Mouse (Mus musculus) MEL (cell line): ENCODE data around the gene OR5BS1P. TPM values are rescaled to one million over a fixed set of nuclear protein-coding genes. Genes with fewer than 3 reads are reported as not detected.

ENCODE experiments used
- DNase-seq: peaks from one replicate; pipeline ENCODE4 v3.0.0; 2011; ENCODE audit warnings: low read depth, low spot score
- H3K27ac ChIP-seq: 2 replicates; pipeline ENCODE4 v1.5.1; 2012; ENCODE audit warnings: low read depth, mild to moderate bottlenecking, control low read depth, low read length, moderate library complexity; ENCODE audit not compliant: control insufficient read depth
- H3K27me3 ChIP-seq, 2 experiments: fragments of 150-350 bp in 1 of 2; sonication (generic) in 1 of 2; 2 replicates each; pipeline ENCODE4 v1.6.1; 2012; ENCODE audit warnings: low read length in 2 of 2, mild to moderate bottlenecking in 2 of 2, improper control_type of control experiment in 1 of 2, moderate library complexity in 1 of 2; ENCODE audit not compliant: insufficient read depth in 2 of 2, control insufficient read depth in 1 of 2
- H3K36me3 ChIP-seq, 2 experiments: 2 replicates each; pipeline ENCODE4 v1.6.1; 2012 to 2014; ENCODE audit warnings: low read length in 2 of 2, improper control_type of control experiment in 1 of 2, inconsistent platforms in 1 of 2, mild to moderate bottlenecking in 1 of 2; ENCODE audit not compliant: insufficient read depth in 2 of 2, control insufficient read depth in 1 of 2
- H3K4me1 ChIP-seq, 2 experiments: fragments of 150-350 bp in 1 of 2; sonication (generic) in 1 of 2; 2 replicates each; pipeline ENCODE4 v1.6.1; 2012; ENCODE audit warnings: low read length in 2 of 2, improper control_type of control experiment in 1 of 2, mild to moderate bottlenecking in 1 of 2; ENCODE audit not compliant: insufficient read depth in 2 of 2, control insufficient read depth in 1 of 2
- H3K4me3 ChIP-seq, 2 experiments: fragments of 150-350 bp in 1 of 2; sonication (generic) in 1 of 2; 2 replicates each; pipeline ENCODE4 v1.5.1; 2012; ENCODE audit warnings: low read depth in 2 of 2, low read length in 2 of 2, mild to moderate bottlenecking in 2 of 2, moderate library complexity in 2 of 2, control low read depth in 1 of 2, improper control_type of control experiment in 1 of 2; ENCODE audit not compliant: control insufficient read depth in 1 of 2, insufficient read depth in 1 of 2
- H3K79me2 ChIP-seq: 2 replicates; pipeline ENCODE4 v1.6.1; 2012; ENCODE audit warnings: mild to moderate bottlenecking, low read length, moderate library complexity; ENCODE audit not compliant: control insufficient read depth, poor library complexity, insufficient read depth
- H3K9ac ChIP-seq: 2 replicates; pipeline ENCODE4 v1.6.1; 2012; ENCODE audit warnings: low read depth, mild to moderate bottlenecking, control low read depth, low read length, moderate library complexity; ENCODE audit not compliant: control insufficient read depth, poor library complexity, severe bottlenecking
- H3K9me3 ChIP-seq: fragments of 150-350 bp; sonication (generic); replicated peaks from 2 replicates; pipeline ENCODE4 v1.6.1; 2012; ENCODE audit warnings: mild to moderate bottlenecking, low read length, improper control_type of control experiment, moderate library complexity; ENCODE audit not compliant: insufficient read depth
- BHLHE40 ChIP-seq: IDR thresholded peaks from 2 replicates; pipeline ENCODE4 v1.6.1; 2012; ENCODE audit warnings: low read depth, mild to moderate bottlenecking, inconsistent platforms, low read length, improper control_type of control experiment, borderline replicate concordance
- CHD2 ChIP-seq: IDR thresholded peaks from 2 replicates; pipeline ENCODE4 v1.6.1; 2011; ENCODE audit warnings: low read length, improper control_type of control experiment
- CTCF ChIP-seq, 3 experiments: IDR thresholded peaks in 2 of 3; conservative IDR thresholded peaks in 1 of 3; 2 replicates each; pipeline ENCODE4 v1.5.1; 2011 to 2012; ENCODE audit warnings: low read length in 3 of 3, low read depth in 2 of 3, mild to moderate bottlenecking in 2 of 3, improper control_type of control experiment in 1 of 3, inconsistent platforms in 1 of 3, mixed read lengths in 1 of 3, moderate library complexity in 1 of 3; ENCODE audit not compliant: control insufficient read depth in 1 of 3, insufficient read depth in 1 of 3, poor library complexity in 1 of 3, severe bottlenecking in 1 of 3
- E2F4 ChIP-seq: IDR thresholded peaks from 2 replicates; pipeline ENCODE4 v1.6.1; 2011; ENCODE audit warnings: low read depth, low read length, improper control_type of control experiment, borderline replicate concordance
- ELF1 ChIP-seq: IDR thresholded peaks from 2 replicates; pipeline ENCODE4 v1.6.1; 2014; ENCODE audit warnings: low read depth, mild to moderate bottlenecking, inconsistent platforms, low read length, improper control_type of control experiment, moderate library complexity
- EP300 ChIP-seq, 2 experiments: IDR thresholded peaks; 2 replicates each; pipeline ENCODE4 v1.6.1; 2011; ENCODE audit warnings: improper control_type of control experiment in 2 of 2, low read length in 2 of 2, low read depth in 1 of 2, mild to moderate bottlenecking in 1 of 2
- HCFC1 ChIP-seq: IDR thresholded peaks from 2 replicates; pipeline ENCODE4 v1.6.1; 2012; ENCODE audit warnings: low read depth, mild to moderate bottlenecking, inconsistent platforms, low read length, improper control_type of control experiment, moderate library complexity
- JUND ChIP-seq: IDR thresholded peaks from 2 replicates; pipeline ENCODE4 v1.6.1; 2011; ENCODE audit warnings: low read depth, mild to moderate bottlenecking, improper control_type of control experiment, low read length
- KAT2A ChIP-seq: conservative IDR thresholded peaks from 2 replicates; pipeline ENCODE4 v1.6.1; 2012; ENCODE audit warnings: low read depth, low read length, improper control_type of control experiment, inconsistent platforms
- MAX ChIP-seq: IDR thresholded peaks from 2 replicates; pipeline ENCODE4 v1.6.1; 2011; ENCODE audit warnings: low read length, improper control_type of control experiment
- MYC ChIP-seq: IDR thresholded peaks from 2 replicates; pipeline ENCODE4 v1.6.1; 2011; ENCODE audit warnings: low read depth, mild to moderate bottlenecking, low read length, improper control_type of control experiment, moderate library complexity
- POLR2A ChIP-seq, 2 experiments: IDR thresholded peaks; 2 replicates each; pipeline ENCODE4 v1.6.1; 2011 to 2012; ENCODE audit warnings: low read length in 2 of 2, mild to moderate bottlenecking in 2 of 2, control low read depth in 1 of 2, improper control_type of control experiment in 1 of 2, low read depth in 1 of 2, moderate library complexity in 1 of 2; ENCODE audit not compliant: control insufficient read depth in 1 of 2, insufficient read depth in 1 of 2, poor library complexity in 1 of 2
- POLR2AphosphoS2 ChIP-seq: IDR thresholded peaks from 2 replicates; pipeline ENCODE4 v1.6.1; 2011; ENCODE audit warnings: low read length, improper control_type of control experiment
- POLR2AphosphoS5 ChIP-seq: IDR thresholded peaks from 2 replicates; pipeline ENCODE4 v1.6.1; 2012; ENCODE audit warnings: low read depth, borderline replicate concordance, mild to moderate bottlenecking, inconsistent platforms, low read length, moderate library complexity, mixed read lengths
- RCOR1 ChIP-seq: IDR thresholded peaks from 2 replicates; pipeline ENCODE4 v1.6.1; 2012; ENCODE audit warnings: low read depth, mild to moderate bottlenecking, inconsistent platforms, low read length, improper control_type of control experiment
- SIN3A ChIP-seq: IDR thresholded peaks from 2 replicates; pipeline ENCODE4 v1.6.1; 2012; ENCODE audit warnings: low read length, improper control_type of control experiment, inconsistent platforms
- SMC3 ChIP-seq: IDR thresholded peaks from 2 replicates; pipeline ENCODE4 v1.6.1; 2011; ENCODE audit warnings: low read depth, low read length, improper control_type of control experiment
- UBTF ChIP-seq: IDR thresholded peaks from 2 replicates; pipeline ENCODE4 v1.6.1; 2012; ENCODE audit warnings: low read depth, mild to moderate bottlenecking, inconsistent platforms, low read length, improper control_type of control experiment, moderate library complexity, borderline replicate concordance; ENCODE audit not compliant: insufficient read depth
- USF1 ChIP-seq: IDR thresholded peaks from 2 replicates; pipeline ENCODE4 v1.6.1; 2014; ENCODE audit warnings: low read depth, mild to moderate bottlenecking, inconsistent platforms, low read length, improper control_type of control experiment, moderate library complexity
- USF2 ChIP-seq, 2 experiments: IDR thresholded peaks; 2 replicates each; pipeline ENCODE4 v1.6.1; 2011 to 2012; ENCODE audit warnings: improper control_type of control experiment in 2 of 2, low read length in 2 of 2, borderline replicate concordance in 1 of 2, inconsistent platforms in 1 of 2, low read depth in 1 of 2, mild to moderate bottlenecking in 1 of 2; ENCODE audit not compliant: insufficient read depth in 1 of 2
- ZC3H11A ChIP-seq: IDR thresholded peaks from 2 replicates; pipeline ENCODE4 v1.6.1; 2012; ENCODE audit warnings: low read depth, mild to moderate bottlenecking, inconsistent platforms, low read length, improper control_type of control experiment
- ZNF384 ChIP-seq: IDR thresholded peaks from 2 replicates; pipeline ENCODE4 v1.6.1; 2012; ENCODE audit warnings: low read depth, mild to moderate bottlenecking, inconsistent platforms, low read length, improper control_type of control experiment
- polyA plus RNA-seq, 2 experiments: library from polyadenylated mRNA; stranded (reverse) in 1 of 2; unstranded in 1 of 2; fragments of >175 nt in 1 of 2; fragments of >200 nt in 1 of 2; gene quantifications; 2 replicates each; pipeline versions ENCODE4 v1.2.1 to v1.2.4; 2012; ENCODE audit warnings: low replicate concordance in 2 of 2, low read depth in 1 of 2; ENCODE audit not compliant: insufficient read length in 2 of 2, insufficient read depth in 1 of 2, missing spikeins in 1 of 2
- total RNA-seq: library from RNA; depleted of rRNA; stranded (reverse); fragments of 300-350 nt; gene quantifications from 2 replicates; pipeline ENCODE4 v1.2.3, GENCODE M21; 2012

The OR5BS1P gene
- total and polyA plus RNA-seq, 3 experiments, result 0.04 TPM; not detected in 2

DNA sequence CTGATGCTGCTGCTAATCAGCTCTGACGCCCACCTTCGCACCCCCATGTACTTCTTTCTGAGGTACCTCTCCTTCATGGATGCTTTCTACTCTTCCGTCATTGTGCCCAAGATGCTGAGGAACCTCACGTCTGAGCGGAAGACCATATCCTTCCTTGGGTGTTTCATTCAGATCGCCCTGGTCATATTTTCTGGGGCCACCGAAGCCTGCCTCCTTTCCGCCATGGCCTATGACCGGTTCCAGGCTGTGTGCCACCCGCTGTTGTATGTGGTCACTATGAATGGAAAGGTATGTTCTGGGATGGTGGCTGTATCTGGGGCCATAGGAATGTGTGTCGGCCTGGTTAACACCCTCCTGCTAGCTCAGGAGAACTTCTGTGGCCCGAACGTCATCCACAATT lies 1.8 kb downstream of the OR5BS1P start:
- TF ChIP-seq UBTF (no peak), CTCF (IDR thresholded peaks at IDR 0.05 in 2 of 3, conservative IDR thresholded peaks at IDR 0.05 in 1 of 3; ENCODE audit: control insufficient read depth in 1 of 3, insufficient read depth in 1 of 3, low read depth in 2 of 3, low read length in 3 of 3, poor library complexity in 1 of 3, severe bottlenecking in 1 of 3) (no peak), MAX (no peak), MYC (no peak), RCOR1 (no peak), POLR2AphosphoS2 (no peak), HCFC1 (no peak), ZNF384 (no peak), SMC3 (no peak), POLR2AphosphoS5 (no peak), SIN3A (no peak), USF2 (IDR thresholded peaks at IDR 0.05; ENCODE audit: borderline replicate concordance in 1 of 2, insufficient read depth in 1 of 2, low read depth in 1 of 2, low read length in 2 of 2) (no peak), EP300 (IDR thresholded peaks at IDR 0.05; ENCODE audit: low read depth in 1 of 2, low read length in 2 of 2) (no peak)
- TF ChIP-seq, all 39 proteins: peak for 0
- Histone ChIP-seq H3K9ac (no peak overlapping the region), H3K4me1 (peaks cover 7 to 8% of the 10 kb centered on the region in 2 experiments; a peak in 2 of 4 replicates), H3K9me3 (no peaks in the 10 kb centered on the region), H3K27ac (no peak overlapping the region), H3K4me3 (no peak overlapping the region), H3K36me3 (no peaks in the 10 kb centered on the region), H3K27me3 (peaks cover 9 to 20% of the 10 kb centered on the region in 2 experiments), H3K79me2 (no peaks in the 10 kb centered on the region)
- no peak for DNase-seq

- no peak for DNase-seq
- TF ChIP-seq POLR2A (IDR thresholded peaks at IDR 0.05; ENCODE audit: control insufficient read depth in 1 of 2, insufficient read depth in 1 of 2, low read depth in 1 of 2, low read length in 2 of 2, poor library complexity in 1 of 2) (no peak), USF1 (no peak), E2F4 (no peak), ELF1 (no peak), ZNF384 (no peak), HCFC1 (no peak), JUND (no peak), ZC3H11A (no peak), CHD2 (no peak), KAT2A (no peak), BHLHE40 (no peak)
- peaks cover 9 to 11% of the 10 kb centered on the region in 2 experiments for H3K27me3 ChIP-seq
- H3K36me3 ChIP-seq, result no peaks in the 10 kb centered on the region
- H3K9ac ChIP-seq, result no peak overlapping the region
- no peaks in the 10 kb centered on the region for H3K9me3 ChIP-seq
- no peaks in the 10 kb centered on the region for H3K79me2 ChIP-seq
- H3K4me1 ChIP-seq, result peaks cover 10 to 26% of the 10 kb centered on the region in 2 experiments; a peak in 3 of 4 replicates
- no peak overlapping the region for H3K27ac ChIP-seq
- H3K4me3 ChIP-seq, result no peak overlapping the region
Measured at GRCm38 (mm10) chr15:98474958-98475357, 5.3 kb downstream of the OR5BS1P start.
